Mouse (Mus musculus) ES-E14 (cell line): ENCODE results near the gene Iqcf5. TPM values are rescaled to one million over a fixed set of nuclear protein-coding genes. Genes with fewer than 3 reads are reported as not detected.

Experiments
- DNase-seq: peaks from one replicate; pipeline ENCODE4 v3.0.0-alpha.2; 2013; ENCODE audit warnings: low read depth, low spot score
- H3K27ac ChIP-seq: 2 replicates; pipeline ENCODE4 v1.5.1; 2012; ENCODE audit warnings: low read depth, mild to moderate bottlenecking, low read length, moderate library complexity, mixed read lengths; ENCODE audit not compliant: poor library complexity, insufficient read depth, severe bottlenecking
- H3K36me3 ChIP-seq: 2 replicates; pipeline ENCODE4 v1.6.1; 2012; ENCODE audit warnings: mild to moderate bottlenecking, low read length, moderate library complexity, mixed read lengths; ENCODE audit not compliant: control insufficient read depth, poor library complexity, insufficient read depth, severe bottlenecking
- H3K4me1 ChIP-seq, 2 experiments: fragments of 150-350 bp in 1 of 2; sonication (generic) in 1 of 2; 2 replicates each; pipeline ENCODE4 v1.6.1; 2012; ENCODE audit warnings: low read length in 2 of 2, mild to moderate bottlenecking in 1 of 2, mixed read lengths in 1 of 2; ENCODE audit not compliant: control insufficient read depth in 2 of 2, insufficient read depth in 2 of 2, poor library complexity in 1 of 2
- H3K4me3 ChIP-seq, 2 experiments: fragments of 150-350 bp in 1 of 2; sonication (generic) in 1 of 2; 2 replicates each; pipeline ENCODE4 v1.5.1; 2012; ENCODE audit warnings: low read length in 2 of 2, low read depth in 1 of 2, mild to moderate bottlenecking in 1 of 2, mixed read lengths in 1 of 2; ENCODE audit not compliant: insufficient read depth in 1 of 2, poor library complexity in 1 of 2, severe bottlenecking in 1 of 2
- H3K9ac ChIP-seq: 2 replicates; pipeline ENCODE4 v1.6.1; 2012; ENCODE audit warnings: low read depth, mild to moderate bottlenecking, low read length, mixed read lengths; ENCODE audit not compliant: poor library complexity, insufficient read depth, severe bottlenecking
- H3K9me3 ChIP-seq: fragments of 150-350 bp; sonication (generic); 2 replicates; pipeline ENCODE4 v1.6.1; 2012; ENCODE audit warnings: low read depth, mild to moderate bottlenecking, low read length; ENCODE audit not compliant: control insufficient read depth, insufficient read depth
- CHD2 ChIP-seq: IDR thresholded peaks from 2 replicates; pipeline ENCODE4 v1.6.1; 2014; ENCODE audit warnings: mild to moderate bottlenecking, low read depth, low read length, inconsistent platforms
- HCFC1 ChIP-seq: IDR thresholded peaks from 2 replicates; pipeline ENCODE4 v1.6.1; 2012; ENCODE audit warnings: low read length, inconsistent platforms, borderline replicate concordance; ENCODE audit not compliant: insufficient read depth
- MAFK ChIP-seq: IDR thresholded peaks from 2 replicates; pipeline ENCODE4 v1.6.1; 2014; ENCODE audit warnings: mild to moderate bottlenecking, low read depth, low read length, inconsistent platforms; ENCODE audit not compliant: insufficient read depth
- ZC3H11A ChIP-seq: IDR thresholded peaks from 2 replicates; pipeline ENCODE4 v1.6.1; 2012; ENCODE audit warnings: low read depth, mild to moderate bottlenecking, inconsistent platforms, low read length, borderline replicate concordance
- ZNF384 ChIP-seq: IDR thresholded peaks from 2 replicates; pipeline ENCODE4 v1.6.1; 2012; ENCODE audit warnings: low read depth, low read length, inconsistent platforms
- in situ Hi-C, 2 experiments: fragments of 600-800 bp; cut with MboI; formaldehyde crosslinking; loops; one replicate each; pipeline ENCODE4 v1.15.1; 2025; ENCODE audit warnings: low sequenced_read_pairs in 2 of 2, inconsistent platforms in 1 of 2; ENCODE audit not compliant: unreplicated experiment in 2 of 2
- total RNA-seq: library from RNA; depleted of rRNA; stranded (reverse); fragments of 300-350 nt; gene quantifications from 2 replicates; pipeline ENCODE4 v1.2.3, GENCODE M21; 2012

Gene Iqcf5
- total RNA-seq, 1 experiment = 0.89 TPM

GRCm38 (mm10) chr9:106501846-106502245, 12.5 kb upstream of the Iqcf5 start:
- no peak for DNase-seq
- Histone ChIP-seq H3K4me3 (peak overlapping the region; percentile 32 to 38; a peak in 2 of 4 replicates), H3K9ac (no peak overlapping the region), H3K27ac (no peak overlapping the region), H3K36me3 (no peaks in the 10 kb centered on the region), H3K9me3 (no peaks in the 10 kb centered on the region), H3K4me1 (no peaks in the 10 kb centered on the region)
- TF ChIP-seq CHD2 (no peak), ZNF384 (no peak), ZC3H11A (no peak), HCFC1 (no peak), MAFK (no peak)
- in situ Hi-C loops = no loop called here

- in situ Hi-C loops = no loop called here
- H3K27ac ChIP-seq = no peak overlapping the region
- TF ChIP-seq CHD2 = no peak
- TF ChIP-seq ZNF384 = no peak
- TF ChIP-seq HCFC1 = no peak
- TF ChIP-seq ZC3H11A = no peak
- no peak for TF ChIP-seq MAFK
These were observed 10.1 kb upstream of the Iqcf5 start for GRCm38 (mm10) chr9:106504246-106504645.

GRCm38 (mm10) chr9:106509356-106509755, 5.0 kb upstream of the Iqcf5 start:
- Histone ChIP-seq H3K4me3 (no peak overlapping the region), H3K36me3 (no peaks in the 10 kb centered on the region), H3K9me3 (no peaks in the 10 kb centered on the region), H3K9ac (no peak overlapping the region), H3K27ac (no peak overlapping the region), H3K4me1 (no peaks in the 10 kb centered on the region)
- in situ Hi-C loops = no loop called here
- TF ChIP-seq ZNF384 (no peak), ZC3H11A (no peak), MAFK (no peak), HCFC1 (no peak), CHD2 (no peak)
- DNase-seq = no peak

More at GRCm38 (mm10) chr9:106504246-106504645, 10.1 kb upstream of the Iqcf5 start:
- DNase-seq = peak; percentile 26
- Histone ChIP-seq H3K9ac (no peak overlapping the region; the same call in 1 of the 2 replicates), H3K4me3 (0 out of 4 replicates have a peak overlapping the region, but pooled peaks of 1 of the 2 experiments have one; percentile 19), H3K36me3 (no peaks in the 10 kb centered on the region), H3K9me3 (no peaks in the 10 kb centered on the region), H3K4me1 (no peaks in the 10 kb centered on the region)

- in situ Hi-C loops = no loop called here
- DNase-seq = no peak
- Histone ChIP-seq H3K9me3 (no peaks in the 10 kb centered on the region), H3K36me3 (no peaks in the 10 kb centered on the region), H3K4me3 (no peak overlapping the region), H3K9ac (no peak overlapping the region), H3K27ac (no peak overlapping the region), H3K4me1 (no peaks in the 10 kb centered on the region)
- TF ChIP-seq MAFK = no peak
These were observed 1.5 kb upstream of the Iqcf5 start for GRCm38 (mm10) chr9:106512729-106513450.

DNA sequence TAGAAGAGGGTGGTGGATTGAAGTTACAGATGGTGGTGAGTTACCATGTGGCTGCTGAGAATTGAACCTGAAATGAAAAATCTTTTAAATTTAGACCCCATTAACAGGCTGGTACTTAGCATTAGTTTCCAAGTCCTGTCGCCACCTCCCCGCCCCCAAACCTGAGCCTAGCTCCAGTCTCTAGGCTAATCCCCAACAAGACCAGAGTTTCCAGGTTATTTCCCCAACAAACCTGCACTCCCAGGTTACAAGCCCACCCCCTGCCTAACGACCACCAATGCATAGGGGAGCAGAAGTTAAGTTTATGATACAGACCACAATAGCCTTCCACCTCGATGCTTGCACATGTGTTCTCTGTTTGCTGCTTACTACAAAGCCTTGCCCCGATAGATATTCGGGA, 807 bp upstream of the Iqcf5 start:
- H3K36me3 ChIP-seq = no peaks in the 10 kb centered on the region
- TF ChIP-seq MAFK = no peak
- no peak for TF ChIP-seq ZNF384
- no peak for TF ChIP-seq HCFC1
- no peak for TF ChIP-seq CHD2
- no peak for TF ChIP-seq ZC3H11A
- H3K27ac ChIP-seq = no peak overlapping the region
- H3K4me3 ChIP-seq = no peak overlapping the region
- H3K9ac ChIP-seq = no peak overlapping the region
- H3K9me3 ChIP-seq = no peaks in the 10 kb centered on the region
- no peak for DNase-seq
- in situ Hi-C loops = no loop called here
- no peaks in the 10 kb centered on the region for H3K4me1 ChIP-seq
